Comparison of ENCODE assay signal across 23 mouse cellular contexts in the genomic region with DNA sequence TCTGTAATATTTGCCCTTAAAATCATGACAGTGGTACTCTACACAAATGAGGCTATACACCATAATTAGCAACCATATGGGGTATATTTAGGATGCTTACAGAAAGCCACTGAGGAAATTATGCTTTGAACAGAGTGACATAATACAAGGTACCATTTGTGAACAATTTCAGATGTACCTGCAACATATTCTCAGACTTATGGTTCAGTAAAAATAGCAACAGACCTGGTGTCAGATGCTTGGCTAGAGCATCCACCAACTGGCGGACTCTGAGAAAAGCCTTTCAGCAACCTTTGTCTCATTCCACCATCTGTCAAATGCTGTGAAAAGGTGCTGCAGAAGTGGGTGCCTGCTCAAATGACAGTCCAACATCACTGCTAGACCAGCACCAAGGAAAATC.
DNase-seq lines count a peak whose midpoint lies in the region; ATAC-seq lines count a peak whose summit lies in the region.
"Had no signal": no experiment of that assay in that cellular context is flagged by ENCODE, and none has a peak within 500 bp of the region (broad histone marks: within the 10 kb centered on the region; RNA-seq: fewer than 3 reads in every experiment).

No protein-coding gene starts in this region.

- ATAC-seq in forebrain, embryonic 15.5 days (replicated peaks), result peak; percentile 51; the same call in 1 of the 2 replicates
- ATAC-seq: hindbrain, embryonic 16.5 days; intestine, postnatal 0 days had no signal

- no peak overlapping the region for H3K4me2 ChIP-seq in forebrain, embryonic 15.5 days (replicated peaks)
- H3K4me2 ChIP-seq: embryonic facial prominence, embryonic 13.5 days; heart, embryonic 15.5 days; limb, embryonic 13.5 days; liver, embryonic 13.5 days; lung, embryonic 15.5 days; midbrain, embryonic 11.5 days; neural tube, embryonic 12.5 days had no signal

- no peaks in the 10 kb centered on the region for H3K36me3 ChIP-seq in forebrain, embryonic 15.5 days
- no peaks in the 10 kb centered on the region for H3K36me3 ChIP-seq in forebrain, embryonic 10.5 days (replicated peaks)
- H3K36me3 ChIP-seq: embryonic facial prominence, embryonic 13.5 days; heart, embryonic 15.5 days; limb, embryonic 13.5 days; liver, embryonic 13.5 days; lung, embryonic 15.5 days; neural tube, embryonic 12.5 days had no signal

- 50% methylated on average over 1 of the region's 1 CpGs for WGBS in forebrain, embryonic 15.5 days
- 87% methylated on average over 1 of the region's 1 CpGs for WGBS in forebrain, embryonic 10.5 days

- no peak overlapping the region for H3K27ac ChIP-seq in forebrain, embryonic 15.5 days (replicated peaks)
- no peak overlapping the region for H3K27ac ChIP-seq in forebrain, embryonic 10.5 days
- H3K27ac ChIP-seq: embryonic facial prominence, embryonic 13.5 days; heart, adult 2 months; heart, embryonic 15.5 days; kidney, postnatal 0 days; limb, embryonic 13.5 days; liver, embryonic 13.5 days; lung, embryonic 15.5 days; neural tube, embryonic 12.5 days had no signal

- no peak overlapping the region for H3K9ac ChIP-seq in forebrain, embryonic 15.5 days (replicated peaks)
- H3K9ac ChIP-seq: embryonic facial prominence, embryonic 13.5 days; heart, embryonic 15.5 days; limb, embryonic 13.5 days; liver, embryonic 13.5 days; lung, embryonic 15.5 days; neural tube, embryonic 12.5 days had no signal

- H3K4me1 ChIP-seq in forebrain, embryonic 15.5 days, result no peaks in the 10 kb centered on the region; the same call in 1 of the 2 replicates
- no peaks in the 10 kb centered on the region for H3K4me1 ChIP-seq in forebrain, embryonic 10.5 days
- H3K4me1 ChIP-seq: embryonic facial prominence, embryonic 13.5 days; heart, embryonic 15.5 days; limb, embryonic 13.5 days; liver, embryonic 13.5 days; lung, embryonic 15.5 days; neural tube, embryonic 12.5 days had no signal

- no peak overlapping the region for H3K4me3 ChIP-seq in forebrain, embryonic 15.5 days
- H3K4me3 ChIP-seq in forebrain, embryonic 10.5 days, result no peak overlapping the region
- H3K4me3 ChIP-seq: embryonic facial prominence, embryonic 13.5 days; heart, adult 2 months; heart, embryonic 15.5 days; limb, embryonic 13.5 days; liver, embryonic 13.5 days; lung, embryonic 15.5 days; neural tube, embryonic 12.5 days had no signal

- no peaks in the 10 kb centered on the region for H3K27me3 ChIP-seq in forebrain, embryonic 15.5 days
- H3K27me3 ChIP-seq in forebrain, embryonic 10.5 days (ENCODE audit: poor library complexity, severe bottlenecking), result no peaks in the 10 kb centered on the region
- H3K27me3 ChIP-seq: CH12.LX; embryonic facial prominence, embryonic 13.5 days; heart, embryonic 15.5 days; limb, embryonic 13.5 days; liver, embryonic 13.5 days; lung, embryonic 15.5 days; neural tube, embryonic 12.5 days had no signal

- no peak for DNase-seq in forebrain, embryonic 10.5 days (ENCODE audit: extremely low spot score, low spot score)
- peak; percentile 98 for DNase-seq in brain, adult 2 months (ENCODE audit: low read depth, low spot score)
- peak; percentile 81 to 88 for DNase-seq in cerebellum, adult 18-20 months
- DNase-seq in cerebellum, postnatal 25 days, result peak; percentile 83
- DNase-seq in thymus, postnatal 0 days (ENCODE audit: low spot score), result no peak
- DNase-seq in lung, postnatal 36 days, result no peak
- DNase-seq: adrenal gland, postnatal 14 days; gastrocnemius, postnatal 14 days; heart, adult 2 months; heart, postnatal 4 days; liver, embryonic 13.5 days; thymus, postnatal 36 days had no signal

- no peaks in the 10 kb centered on the region for H3K9me3 ChIP-seq in forebrain, embryonic 15.5 days
- no peaks in the 10 kb centered on the region for H3K9me3 ChIP-seq in forebrain, embryonic 10.5 days
- H3K9me3 ChIP-seq: embryonic facial prominence, embryonic 13.5 days; heart, embryonic 15.5 days; limb, embryonic 13.5 days; liver, embryonic 13.5 days; lung, embryonic 15.5 days; neural tube, embryonic 12.5 days had no signal

Comparison
In these comparisons a context has a peak if more than half of its experiments do, and no peak if none do; other contexts are left out.
1. DNase-seq: peak in brain, adult 2 months (single experiment), cerebellum, adult 18-20 months (2 of 2) and cerebellum, postnatal 25 days (2 of 2); none in forebrain, embryonic 10.5 days (single experiment), thymus, postnatal 0 days (single experiment) and lung, postnatal 36 days (single experiment).